Mouse (Mus musculus) cortical plate, adult 2 months (tissue): ENCODE measurements around the gene Siglecg.

ENCODE experiments used
- CTCF ChIP-seq: fragments of 200-500 bp; IDR thresholded peaks from 2 replicates; pipeline ENCODE4 v1.5.1; 2011; ENCODE audit warnings: mild to moderate bottlenecking, control low read depth, low read length; ENCODE audit not compliant: insufficient read depth; ENCODE audit errors: extremely low read depth
- POLR2A ChIP-seq: fragments of 200-500 bp; IDR thresholded peaks from 2 replicates; pipeline ENCODE4 v1.6.1; 2011; ENCODE audit warnings: mild to moderate bottlenecking, low read length, control low read depth; ENCODE audit not compliant: insufficient read depth; ENCODE audit errors: extremely low read depth

GRCm38 (mm10) chr7:43432891-43433290 lies 24.9 kb downstream of the Siglecg start:
- no peak for TF ChIP-seq CTCF
- no peak for TF ChIP-seq POLR2A
